Mouse (Mus musculus): Measurements from ENCODE around the gene Dctn3. TPM values are rescaled to one million over a fixed set of nuclear protein-coding genes. Genes with fewer than 3 reads are reported as not detected.
A peak's percentile ranks its signal among the peaks of the same experiment; 100 is the strongest.

Gene Dctn3
- polyA plus RNA-seq, 1 experiment from 2014 or later, result 124 TPM

GRCm38 (mm10) chr4:41731052-41731765, 8.2 kb upstream of the Dctn3 start, which contains the start of gene Arid3c:
TSS of gene Arid3c (minus strand) at chr4:41731142.
- Histone ChIP-seq H3K27me3 (replicated peaks) (peaks cover 66% of the 10 kb centered on the region), H3K27ac (no peak within 1 kb of the TSS), H3K9me3 (no peaks in the 10 kb centered on the region), H3K4me2 (peak within 1 kb of the TSS; percentile 83), H3K36me3 (no peaks in the 10 kb centered on the region), H3K9ac (no peak within 1 kb of the TSS), H3K4me1 (peaks cover 8% of the 10 kb centered on the region), H3K4me3 (replicated peaks) (peak within 1 kb of the TSS; percentile 34)
- WGBS, result 1% methylated on average over 50 of the region's 50 CpGs
- no peak for ATAC-seq (ENCODE audit: insufficient read depth, low FRiP score, low read depth)

- no peaks in the 10 kb centered on the region for H3K9me3 ChIP-seq
- H3K9ac ChIP-seq, result no peak overlapping the region
- H3K27ac ChIP-seq, result no peak overlapping the region
- no peak for ATAC-seq (ENCODE audit: insufficient read depth, low FRiP score, low read depth)
- H3K4me2 ChIP-seq, result no peak overlapping the region
- H3K27me3 ChIP-seq (replicated peaks), result peaks cover 78% of the 10 kb centered on the region
- H3K36me3 ChIP-seq, result no peaks in the 10 kb centered on the region
- H3K4me1 ChIP-seq, result peaks cover 15% of the 10 kb centered on the region
- H3K4me3 ChIP-seq (replicated peaks), result no peak overlapping the region
- 18% methylated on average over 20 of the region's 20 CpGs for WGBS
Observed at GRCm38 (mm10) chr4:41726826-41727621, 4.1 kb upstream of the Dctn3 start.

- H3K9me3 ChIP-seq, result no peaks in the 10 kb centered on the region
- H3K27ac ChIP-seq, result no peak overlapping the region
- ATAC-seq (ENCODE audit: insufficient read depth, low FRiP score, low read depth), result no peak
- no peak overlapping the region for H3K4me3 ChIP-seq (replicated peaks)
- H3K9ac ChIP-seq, result no peak overlapping the region
- 64% methylated on average over 6 of the region's 6 CpGs for WGBS
- peaks cover 23% of the 10 kb centered on the region for H3K36me3 ChIP-seq
- no peaks in the 10 kb centered on the region for H3K27me3 ChIP-seq (replicated peaks)
- no peak overlapping the region for H3K4me2 ChIP-seq
- H3K4me1 ChIP-seq, result peaks cover 18% of the 10 kb centered on the region
Observed at GRCm38 (mm10) chr4:41716834-41717233, 6.1 kb downstream of the Dctn3 start.

GRCm38 (mm10) chr4:41715596-41715995, 7.4 kb downstream of the Dctn3 start:
- H3K4me1 ChIP-seq, result peaks cover 22% of the 10 kb centered on the region

GRCm38 (mm10) chr4:41715082-41715481, 7.9 kb downstream of the Dctn3 start:
- no peak for ATAC-seq (ENCODE audit: insufficient read depth, low FRiP score, low read depth)
- H3K9me3 ChIP-seq, result no peaks in the 10 kb centered on the region
- WGBS, result 83% methylated on average over 8 of the region's 8 CpGs
- H3K4me1 ChIP-seq, result peaks cover 22% of the 10 kb centered on the region
- H3K4me3 ChIP-seq (replicated peaks), result no peak overlapping the region
- H3K27ac ChIP-seq, result no peak overlapping the region
- peaks cover 19% of the 10 kb centered on the region for H3K36me3 ChIP-seq
- H3K9ac ChIP-seq, result no peak overlapping the region
- no peaks in the 10 kb centered on the region for H3K27me3 ChIP-seq (replicated peaks)
- no peak overlapping the region for H3K4me2 ChIP-seq

More at GRCm38 (mm10) chr4:41715596-41715995, 7.4 kb downstream of the Dctn3 start:
- Histone ChIP-seq H3K36me3 (peaks cover 23% of the 10 kb centered on the region), H3K4me2 (no peak overlapping the region), H3K27ac (no peak overlapping the region), H3K4me3 (replicated peaks) (no peak overlapping the region), H3K9me3 (no peaks in the 10 kb centered on the region), H3K9ac (no peak overlapping the region), H3K27me3 (replicated peaks) (no peaks in the 10 kb centered on the region)
- no peak for ATAC-seq (ENCODE audit: insufficient read depth, low FRiP score, low read depth)
- 87% methylated on average over 5 of the region's 5 CpGs for WGBS

GRCm38 (mm10) chr4:41714276-41714675, 8.7 kb downstream of the Dctn3 start:
- ATAC-seq (ENCODE audit: insufficient read depth, low FRiP score, low read depth), result no peak
- H3K27me3 ChIP-seq (replicated peaks), result no peaks in the 10 kb centered on the region
- H3K4me2 ChIP-seq, result peak overlapping the region; percentile 81
- no peak overlapping the region for H3K9ac ChIP-seq
- peak overlapping the region; percentile 82 for H3K4me3 ChIP-seq (replicated peaks)
- WGBS, result 13% methylated on average over 8 of the region's 8 CpGs
- peaks cover 22% of the 10 kb centered on the region for H3K4me1 ChIP-seq
- no peak overlapping the region for H3K27ac ChIP-seq
- no peaks in the 10 kb centered on the region for H3K9me3 ChIP-seq
- peaks cover 16% of the 10 kb centered on the region for H3K36me3 ChIP-seq

- WGBS, result under 1% methylated on average over 61 of the region's 61 CpGs
- ATAC-seq (ENCODE audit: insufficient read depth, low FRiP score, low read depth), result peak; percentile 74
- H3K9me3 ChIP-seq, result no peaks in the 10 kb centered on the region
Observed at GRCm38 (mm10) chr4:41713197-41714067, 9.5 kb downstream of the Dctn3 start, which contains the start of gene Rpp25l. TSS of gene Rpp25l (minus strand) at chr4:41713534.

GRCm38 (mm10) chr4:41712421-41713196, 10.4 kb downstream of the Dctn3 start:
- H3K36me3 ChIP-seq, result peaks cover 12% of the 10 kb centered on the region
- peak overlapping the region; percentile 70; the same call in 1 of the 2 replicates for H3K27ac ChIP-seq
- H3K9ac ChIP-seq, result peak overlapping the region; percentile 92
- ATAC-seq (ENCODE audit: insufficient read depth, low FRiP score, low read depth), result peak; percentile 9; the same call in 1 of the 2 replicates
- H3K9me3 ChIP-seq, result no peaks in the 10 kb centered on the region
- peaks cover 22% of the 10 kb centered on the region for H3K4me1 ChIP-seq
- WGBS, result 36% methylated on average over 31 of the region's 31 CpGs
- H3K4me3 ChIP-seq (replicated peaks), result peak overlapping the region; percentile 82
- peak overlapping the region; percentile 81 for H3K4me2 ChIP-seq
- H3K27me3 ChIP-seq (replicated peaks), result no peaks in the 10 kb centered on the region

More at GRCm38 (mm10) chr4:41713197-41714067, 9.5 kb downstream of the Dctn3 start, which contains the start of gene Rpp25l:
- peak within 1 kb of the TSS; percentile 82 for H3K4me3 ChIP-seq (replicated peaks)
- H3K9ac ChIP-seq, result peak within 1 kb of the TSS; percentile 92
- no peaks in the 10 kb centered on the region for H3K27me3 ChIP-seq (replicated peaks)
- H3K4me1 ChIP-seq, result peaks cover 22% of the 10 kb centered on the region
- peaks cover 16% of the 10 kb centered on the region for H3K36me3 ChIP-seq
- peak within 1 kb of the TSS; percentile 70 for H3K27ac ChIP-seq
- H3K4me2 ChIP-seq, result peak within 1 kb of the TSS; percentile 81

- no peak for ATAC-seq (ENCODE audit: insufficient read depth, low FRiP score, low read depth)
- Histone ChIP-seq H3K36me3 (peaks cover 4% of the 10 kb centered on the region; the same call in 1 of the 2 replicates), H3K9ac (peak overlapping the region; percentile 92; the same call in 1 of the 2 replicates), H3K4me3 (replicated peaks) (peak overlapping the region; percentile 82), H3K27me3 (replicated peaks) (no peaks in the 10 kb centered on the region), H3K4me2 (peak overlapping the region; percentile 81), H3K9me3 (no peaks in the 10 kb centered on the region), H3K27ac (no peak overlapping the region), H3K4me1 (peaks cover 28% of the 10 kb centered on the region)
- 76% methylated on average over 16 of the region's 16 CpGs for WGBS
Observed at GRCm38 (mm10) chr4:41711705-41712375, 11.1 kb downstream of the Dctn3 start.

- Histone ChIP-seq H3K4me2 (no peak overlapping the region), H3K27me3 (replicated peaks) (peaks cover 6% of the 10 kb centered on the region; the same call in 1 of the 2 replicates), H3K9me3 (no peaks in the 10 kb centered on the region), H3K4me3 (replicated peaks) (no peak overlapping the region), H3K27ac (no peak overlapping the region), H3K36me3 (no peaks in the 10 kb centered on the region), H3K9ac (no peak overlapping the region), H3K4me1 (peaks cover 31% of the 10 kb centered on the region)
- WGBS, result 50% methylated on average over 4 of the region's 4 CpGs
- ATAC-seq (ENCODE audit: insufficient read depth, low FRiP score, low read depth), result no peak
Observed at GRCm38 (mm10) chr4:41710229-41710628, 12.7 kb downstream of the Dctn3 start.

Measured in stomach, embryonic 15.5 days (tissue).